Mouse (Mus musculus): Measurements from ENCODE around the gene Gata2.

Gene Gata2

GRCm38 (mm10) chr6:88194053-88194977 lies 624 bp downstream of the Gata2 start:
- no peak for DNase-seq (ENCODE audit: extremely low read depth, low read depth, low spot score)

- no peak for DNase-seq (ENCODE audit: extremely low read depth, low read depth, low spot score)
Measured at GRCm38 (mm10) chr6:88194978-88195325, 1.3 kb downstream of the Gata2 start.

- no peak for DNase-seq (ENCODE audit: extremely low read depth, low read depth, low spot score)
Measured at GRCm38 (mm10) chr6:88196054-88196732, 2.5 kb downstream of the Gata2 start.

- no peak for DNase-seq (ENCODE audit: extremely low read depth, low read depth, low spot score)
Measured at GRCm38 (mm10) chr6:88196733-88197312, 3.1 kb downstream of the Gata2 start.

GRCm38 (mm10) chr6:88197313-88198069 lies 3.8 kb downstream of the Gata2 start:
- no peak for DNase-seq (ENCODE audit: extremely low read depth, low read depth, low spot score)

- DNase-seq (ENCODE audit: extremely low read depth, low read depth, low spot score), result no peak
Measured at GRCm38 (mm10) chr6:88198070-88198940, 4.6 kb downstream of the Gata2 start.

DNA sequence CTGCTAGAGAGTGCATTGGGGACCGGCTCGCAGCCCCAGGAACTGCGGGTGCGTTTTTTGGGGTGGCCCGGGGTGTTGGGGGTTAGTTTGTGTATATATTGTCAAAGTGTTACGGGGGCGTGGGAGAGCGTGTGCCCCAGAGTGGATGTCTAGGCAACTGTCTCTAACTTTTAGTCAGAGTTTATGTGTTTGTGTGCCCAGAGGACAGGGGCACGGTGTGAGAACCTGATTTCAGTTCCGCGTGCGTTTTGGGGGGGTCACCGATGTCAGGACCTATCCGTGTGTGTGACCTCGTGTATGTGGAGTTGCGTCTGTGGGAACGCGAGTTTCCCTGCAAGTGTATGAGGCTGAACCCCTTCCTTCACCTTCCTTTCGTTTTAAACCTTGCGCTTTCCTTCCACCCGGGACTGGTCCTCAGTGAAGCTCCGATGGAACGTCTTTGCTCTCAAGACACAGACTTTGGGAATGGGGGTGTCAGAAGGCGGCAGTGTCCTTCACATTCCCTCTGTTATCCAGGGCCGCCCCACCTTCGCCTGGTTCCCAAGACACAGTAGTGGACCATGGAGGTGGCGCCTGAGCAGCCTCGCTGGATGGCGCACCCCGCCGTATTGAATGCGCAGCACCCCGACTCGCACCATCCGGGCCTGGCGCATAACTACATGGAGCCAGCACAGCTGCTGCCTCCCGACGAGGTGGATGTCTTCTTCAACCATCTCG lies 5.5 kb downstream of the Gata2 start:
- no peak for DNase-seq (ENCODE audit: extremely low read depth, low read depth, low spot score)

GRCm38 (mm10) chr6:88199718-88200692 lies 6.3 kb downstream of the Gata2 start:
- DNase-seq (ENCODE audit: extremely low read depth, low read depth, low spot score), result no peak

- DNase-seq (ENCODE audit: extremely low read depth, low read depth, low spot score), result no peak
Measured at GRCm38 (mm10) chr6:88200693-88201609, 7.3 kb downstream of the Gata2 start.

- DNase-seq (ENCODE audit: extremely low read depth, low read depth, low spot score), result no peak
Measured at GRCm38 (mm10) chr6:88201926-88202700, 8.4 kb downstream of the Gata2 start.

DNA sequence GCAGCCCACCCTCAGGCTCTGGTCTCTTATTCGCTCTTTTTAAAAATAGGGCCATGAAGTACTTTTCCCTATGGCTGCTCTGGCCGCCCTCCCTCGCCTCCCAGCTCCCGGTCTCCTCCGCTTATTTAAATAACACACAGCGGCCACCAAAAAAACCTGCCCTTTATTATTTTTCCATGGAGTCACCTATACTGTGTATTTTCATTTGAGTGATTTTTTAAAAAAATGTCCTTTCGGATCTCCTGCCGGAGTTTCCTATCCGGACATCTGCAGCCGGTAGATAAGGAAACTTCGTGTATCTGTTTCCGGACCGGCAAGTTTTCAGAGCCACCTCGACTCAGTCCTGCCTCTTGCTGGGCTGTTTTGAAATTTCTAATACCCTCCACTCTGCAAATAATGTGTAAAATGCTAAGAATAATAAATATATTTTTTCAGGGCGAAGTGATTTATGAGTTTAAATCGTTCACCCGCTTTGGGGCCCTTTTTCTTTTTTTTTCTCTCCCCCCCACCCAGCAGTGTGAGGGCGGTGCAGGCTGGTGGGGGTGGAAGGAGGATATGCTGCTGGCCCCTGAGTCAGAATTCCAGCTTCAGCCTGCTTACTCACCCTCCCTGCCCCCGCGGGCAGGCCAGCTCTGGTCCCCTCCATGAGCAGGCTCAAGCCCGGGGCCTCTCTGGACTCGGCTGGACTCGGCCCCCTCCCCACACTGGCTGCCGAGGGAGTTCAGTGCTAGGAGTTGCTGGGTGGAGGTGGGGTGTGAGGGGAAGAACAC lies 9.4 kb downstream of the Gata2 start:
- DNase-seq (ENCODE audit: extremely low read depth, low read depth, low spot score), result no peak

GRCm38 (mm10) chr6:88203791-88204405 lies 10.2 kb downstream of the Gata2 start:
- DNase-seq (ENCODE audit: extremely low read depth, low read depth, low spot score), result no peak

DNA sequence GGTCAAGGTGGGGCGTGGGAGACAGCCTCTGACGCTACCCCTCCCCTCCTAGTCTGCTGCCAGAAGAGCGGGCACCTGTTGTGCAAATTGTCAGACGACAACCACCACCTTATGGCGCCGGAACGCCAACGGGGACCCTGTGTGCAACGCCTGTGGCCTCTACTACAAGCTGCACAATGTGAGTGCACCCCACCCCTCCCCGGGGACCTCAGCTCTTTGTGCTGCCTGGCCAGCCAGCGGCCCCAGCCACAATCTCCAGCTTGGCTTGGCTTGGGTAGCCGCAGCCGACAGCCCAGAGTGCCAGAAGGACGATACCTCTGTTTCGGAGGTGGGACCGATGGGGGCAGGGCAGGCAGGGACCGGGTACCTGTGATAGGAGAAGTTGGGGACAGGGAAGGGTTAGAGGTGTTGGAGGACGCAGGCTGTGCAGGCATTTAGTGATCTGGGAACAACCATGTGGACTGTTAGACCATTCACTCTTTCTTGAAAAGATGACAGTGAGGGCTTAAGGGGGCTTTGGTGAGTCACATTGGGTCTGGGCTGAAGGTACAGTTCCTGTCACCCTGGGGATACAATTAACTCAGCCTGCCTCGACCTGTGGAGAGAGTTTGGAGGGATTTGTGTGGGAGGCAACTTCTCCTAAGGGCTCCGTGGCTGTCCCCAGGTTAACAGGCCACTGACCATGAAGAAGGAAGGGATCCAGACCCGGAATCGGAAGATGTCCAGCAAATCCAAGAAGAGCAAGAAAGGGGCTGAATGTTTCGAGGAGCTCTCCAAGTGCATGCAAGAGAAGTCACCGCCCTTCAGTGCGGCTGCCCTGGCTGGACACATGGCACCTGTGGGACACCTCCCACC lies 11.1 kb downstream of the Gata2 start:
- no peak for DNase-seq (ENCODE audit: extremely low read depth, low read depth, low spot score)

GRCm38 (mm10) chr6:88205386-88205700 lies 11.7 kb downstream of the Gata2 start:
- no peak for DNase-seq (ENCODE audit: extremely low read depth, low read depth, low spot score)

DNA sequence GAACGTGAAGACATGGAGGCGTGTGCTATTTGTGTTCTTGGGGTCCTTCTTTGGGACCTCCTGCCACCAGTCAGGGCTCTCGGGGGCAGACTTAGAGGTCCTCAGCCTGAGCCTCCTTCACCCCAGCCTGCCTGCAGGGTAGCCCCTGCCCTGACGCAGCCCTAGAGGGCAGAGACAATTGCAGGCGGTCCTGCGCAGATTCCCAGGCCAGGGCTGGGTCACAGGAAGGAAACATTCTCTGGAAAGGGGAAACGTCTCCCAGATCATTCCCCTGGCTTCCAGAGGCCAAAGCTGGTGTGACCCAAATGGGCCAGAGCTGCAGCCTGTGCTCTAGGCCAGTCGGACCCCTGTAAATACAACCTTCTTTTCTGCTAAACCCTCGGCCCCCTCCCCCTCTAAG lies 12.2 kb downstream of the Gata2 start:
- no peak for DNase-seq (ENCODE audit: extremely low read depth, low read depth, low spot score)
